Mouse (Mus musculus): ENCODE data around the gene Kctd4.
"Not testable (repeated sequence)": the region's sequence is repeated elsewhere in the genome, so short reads cannot be mapped to it uniquely, and the experiment has no call there.

Gene Kctd4

GRCm38 (mm10) chr14:75954766-75955165, at the start of gene Kctd4:
Gene Kctd4, plus strand, starts transcription at chr14:75955009.
- DNase-seq (ENCODE audit: extremely low read depth, low read depth, low spot score) = no peak

GRCm38 (mm10) chr14:75906931-75907330, 47.9 kb upstream of the Kctd4 start:
- peak; percentile 95 for DNase-seq (ENCODE audit: extremely low read depth, low read depth, low spot score)

GRCm38 (mm10) chr14:75911968-75912367, 42.8 kb upstream of the Kctd4 start:
- no peak for DNase-seq (ENCODE audit: extremely low read depth, low read depth, low spot score)

- no peak for DNase-seq (ENCODE audit: extremely low read depth, low read depth, low spot score)
Measured at GRCm38 (mm10) chr14:75912665-75913064, 42.1 kb upstream of the Kctd4 start.

GRCm38 (mm10) chr14:75923314-75924052, 31.3 kb upstream of the Kctd4 start:
- DNase-seq (ENCODE audit: extremely low read depth, low read depth, low spot score) = no peak

- DNase-seq (ENCODE audit: extremely low read depth, low read depth, low spot score) = not testable (repeated sequence)
Measured at GRCm38 (mm10) chr14:75929713-75930112, 25.1 kb upstream of the Kctd4 start.

GRCm38 (mm10) chr14:75931266-75931665, 23.5 kb upstream of the Kctd4 start:
- no peak for DNase-seq (ENCODE audit: extremely low read depth, low read depth, low spot score)

- no peak for DNase-seq (ENCODE audit: extremely low read depth, low read depth, low spot score)
Measured at GRCm38 (mm10) chr14:75934359-75934758, 20.4 kb upstream of the Kctd4 start.

GRCm38 (mm10) chr14:75937714-75938113, 17.1 kb upstream of the Kctd4 start:
- DNase-seq (ENCODE audit: extremely low read depth, low read depth, low spot score) = peak; percentile 42

- DNase-seq (ENCODE audit: extremely low read depth, low read depth, low spot score) = no peak
Measured at GRCm38 (mm10) chr14:75941500-75941899, 13.3 kb upstream of the Kctd4 start.

- DNase-seq (ENCODE audit: extremely low read depth, low read depth, low spot score) = no peak
Measured at GRCm38 (mm10) chr14:75942365-75942764, 12.4 kb upstream of the Kctd4 start.

- no peak for DNase-seq (ENCODE audit: extremely low read depth, low read depth, low spot score)
Measured at GRCm38 (mm10) chr14:75947674-75948073, 7.1 kb upstream of the Kctd4 start.

- no peak for DNase-seq (ENCODE audit: extremely low read depth, low read depth, low spot score)
Measured at GRCm38 (mm10) chr14:75953011-75953410, 1.8 kb upstream of the Kctd4 start.

GRCm38 (mm10) chr14:75962250-75962649, 7.4 kb downstream of the Kctd4 start:
- no peak for DNase-seq (ENCODE audit: extremely low read depth, low read depth, low spot score)

GRCm38 (mm10) chr14:75963215-75963614, 8.4 kb downstream of the Kctd4 start:
- no peak for DNase-seq (ENCODE audit: extremely low read depth, low read depth, low spot score)

GRCm38 (mm10) chr14:75964000-75964399, 9.2 kb downstream of the Kctd4 start:
- DNase-seq (ENCODE audit: extremely low read depth, low read depth, low spot score) = no peak

- no peak for DNase-seq (ENCODE audit: extremely low read depth, low read depth, low spot score)
Measured at GRCm38 (mm10) chr14:75964433-75964832, 9.6 kb downstream of the Kctd4 start.

GRCm38 (mm10) chr14:75967291-75967690, 12.5 kb downstream of the Kctd4 start:
- no peak for DNase-seq (ENCODE audit: extremely low read depth, low read depth, low spot score)

- DNase-seq (ENCODE audit: extremely low read depth, low read depth, low spot score) = no peak
Measured at GRCm38 (mm10) chr14:75976107-75976506, 21.3 kb downstream of the Kctd4 start.

GRCm38 (mm10) chr14:75981231-75981630, 26.4 kb downstream of the Kctd4 start:
- no peak for DNase-seq (ENCODE audit: extremely low read depth, low read depth, low spot score)

- no peak for DNase-seq (ENCODE audit: extremely low read depth, low read depth, low spot score)
Measured at GRCm38 (mm10) chr14:75983891-75984290, 29.1 kb downstream of the Kctd4 start.

GRCm38 (mm10) chr14:75985112-75985511, 30.3 kb downstream of the Kctd4 start:
- no peak for DNase-seq (ENCODE audit: extremely low read depth, low read depth, low spot score)

GRCm38 (mm10) chr14:75986878-75987483, 32.2 kb downstream of the Kctd4 start:
- no peak for DNase-seq (ENCODE audit: extremely low read depth, low read depth, low spot score)

Data from fat pad, adult 2 months (tissue).